Mouse (Mus musculus) kidney, adult 2 months (tissue): ENCODE results near the gene Gm11127.
"Not testable (repeated sequence)": the region's sequence is repeated elsewhere in the genome, so short reads cannot be mapped to it uniquely, and the experiment has no call there.

Experiments used
- CTCF ChIP-seq: fragments of 200-500 bp; conservative IDR thresholded peaks from 2 replicates; pipeline ENCODE4 v1.5.1; 2011; ENCODE audit warnings: low read depth, mild to moderate bottlenecking, control low read depth, low read length, moderate library complexity, mixed read lengths; ENCODE audit not compliant: insufficient read depth, insufficient read length
- POLR2A ChIP-seq: fragments of 200-500 bp; IDR thresholded peaks from one replicate; pipeline ENCODE4 v1.6.1; 2011; ENCODE audit warnings: low read depth, low read length, control low read depth

DNA sequence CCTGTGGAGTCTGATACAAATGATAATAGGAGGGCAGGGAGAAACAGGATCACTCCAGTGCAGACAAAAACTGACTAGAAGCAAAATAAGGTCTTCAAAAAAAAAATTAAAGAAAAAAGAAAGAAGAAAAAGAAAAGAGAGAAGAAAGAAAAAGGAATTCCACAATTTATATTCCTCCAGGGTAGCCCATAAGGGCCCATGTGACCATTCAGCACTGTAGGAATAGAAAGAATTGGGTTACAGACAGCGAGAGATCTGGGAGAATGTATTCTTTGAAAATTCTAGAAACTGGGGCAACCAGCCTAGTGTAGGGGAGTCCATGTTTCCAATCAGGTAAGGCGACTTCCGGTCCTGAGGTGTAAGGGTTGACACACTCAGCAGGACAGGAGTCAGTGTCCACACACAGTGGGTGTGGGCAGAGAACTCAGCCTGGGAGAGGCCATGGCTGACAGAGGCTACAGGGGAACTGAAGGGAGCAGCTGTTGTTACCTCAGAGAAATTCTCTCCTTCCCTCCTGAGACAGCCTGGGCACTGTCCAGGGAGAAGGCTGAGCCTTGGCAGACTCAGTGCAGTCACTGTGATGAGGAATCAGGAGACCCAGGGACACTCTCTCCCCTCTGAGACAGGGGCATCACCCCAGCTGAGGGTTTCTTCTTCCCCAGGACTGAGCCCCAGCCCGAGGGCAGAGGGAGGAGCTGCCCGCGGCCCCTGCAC is 24.5 kb upstream of the Gm11127 start:
- TF ChIP-seq CTCF, POLR2A: not testable (repeated sequence)
